Mouse (Mus musculus): ENCODE measurements around the gene Mycbpap.

DNA sequence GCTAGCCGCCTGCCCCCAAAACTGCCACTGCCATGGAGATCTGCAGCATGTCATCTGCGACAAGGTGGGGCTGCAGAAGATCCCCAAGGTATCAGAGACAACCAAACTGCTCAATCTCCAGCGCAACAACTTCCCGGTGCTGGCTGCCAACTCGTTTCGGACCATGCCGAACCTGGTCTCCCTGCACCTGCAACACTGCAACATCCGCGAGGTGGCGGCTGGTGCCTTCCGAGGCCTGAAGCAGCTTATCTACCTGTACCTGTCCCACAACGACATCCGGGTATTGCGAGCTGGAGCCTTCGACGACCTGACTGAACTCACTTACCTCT, 43.6 kb upstream of the Mycbpap start:
- TF ChIP-seq ETS1 (conservative IDR thresholded peaks at IDR 0.05; ENCODE audit: low read depth, low read length) (no peak), POLR2A (IDR thresholded peaks at IDR 0.05; ENCODE audit: low read depth, low read length) (no peak), HCFC1 (IDR thresholded peaks at IDR 0.05; ENCODE audit: low read depth, low read length) (no peak), CTCF (conservative IDR thresholded peaks at IDR 0.05 in 1 of 2, IDR thresholded peaks at IDR 0.05 in 1 of 2; ENCODE audit: low read depth in 2 of 2, low read length in 2 of 2) (no peak), MYC (IDR thresholded peaks at IDR 0.05; ENCODE audit: low read depth, low read length) (no peak), NRF1 (IDR thresholded peaks at IDR 0.05; ENCODE audit: low read depth, low read length) (no peak), EP300 (IDR thresholded peaks at IDR 0.05; ENCODE audit: low read length) (no peak), E2F4 (IDR thresholded peaks at IDR 0.05; ENCODE audit: insufficient replicate concordance, low read depth, low read length) (no peak), ZKSCAN1 (IDR thresholded peaks at IDR 0.05; ENCODE audit: borderline replicate concordance, low read depth, low read length) (no peak), BHLHE40 (IDR thresholded peaks at IDR 0.05; ENCODE audit: low read depth, low read length) (no peak), RCOR1 (conservative IDR thresholded peaks at IDR 0.05; ENCODE audit: low read depth, low read length) (no peak), CHD1 (IDR thresholded peaks at IDR 0.05; ENCODE audit: low read depth, low read length) (no peak), MXI1 (IDR thresholded peaks at IDR 0.05; ENCODE audit: low read depth, low read length) (no peak)

All from CH12.LX (cell line).